Mouse (Mus musculus): ENCODE data around the gene Cfap99.
A peak's percentile ranks its signal among the peaks of the same experiment; 100 is the strongest.

The Cfap99 gene

GRCm38 (mm10) chr5:34288154-34288716 is at the start of gene Cfap99, which contains the start of gene Zfyve28:
Gene Cfap99, plus strand, starts transcription at chr5:34288600.
Gene Zfyve28, minus strand, starts transcription at chr5:34288449.
- peak; percentile 78 to 81 for DNase-seq

DNA sequence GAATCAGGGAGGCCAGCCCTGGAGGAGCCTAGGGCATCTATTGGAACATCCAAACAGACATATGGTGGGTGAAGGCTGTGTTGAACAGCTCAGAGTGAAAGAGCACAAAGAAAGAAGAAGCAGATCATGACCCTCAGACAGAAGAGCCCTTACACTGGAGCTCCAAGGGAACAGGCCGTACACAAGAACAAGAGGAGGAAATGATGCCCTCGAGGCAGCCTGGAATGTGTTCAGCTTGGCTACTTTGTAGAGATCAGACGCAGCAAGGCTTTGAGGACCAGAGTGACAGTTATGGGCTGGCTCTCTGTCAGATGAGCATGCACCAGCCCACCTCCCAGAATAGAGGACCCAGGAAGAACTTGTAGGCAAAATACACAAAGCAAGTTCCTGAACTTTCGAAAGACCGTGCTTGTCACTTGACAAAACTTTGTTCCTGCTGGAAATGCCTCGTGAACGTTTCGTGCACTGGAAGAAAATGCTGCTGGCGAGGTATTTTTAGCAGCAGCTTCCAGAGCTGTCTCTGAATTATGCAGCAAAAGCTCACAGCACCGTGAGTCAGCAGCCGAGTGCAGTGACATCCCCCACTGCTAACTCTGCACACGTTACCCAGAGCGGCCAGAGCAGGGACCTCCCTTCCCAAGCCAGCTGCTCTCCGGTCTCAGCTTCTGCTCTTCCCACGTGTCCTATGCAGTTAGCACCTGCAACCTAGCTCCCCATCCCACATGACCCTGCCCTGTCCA is 46.0 kb upstream of the Cfap99 start:
- peak; percentile 39 to 62 for DNase-seq

- no peak for DNase-seq
These were observed 45.3 kb upstream of the Cfap99 start for GRCm38 (mm10) chr5:34243062-34243461.

- DNase-seq: no peak
These were observed 42.0 kb upstream of the Cfap99 start for GRCm38 (mm10) chr5:34246443-34246842.

DNA sequence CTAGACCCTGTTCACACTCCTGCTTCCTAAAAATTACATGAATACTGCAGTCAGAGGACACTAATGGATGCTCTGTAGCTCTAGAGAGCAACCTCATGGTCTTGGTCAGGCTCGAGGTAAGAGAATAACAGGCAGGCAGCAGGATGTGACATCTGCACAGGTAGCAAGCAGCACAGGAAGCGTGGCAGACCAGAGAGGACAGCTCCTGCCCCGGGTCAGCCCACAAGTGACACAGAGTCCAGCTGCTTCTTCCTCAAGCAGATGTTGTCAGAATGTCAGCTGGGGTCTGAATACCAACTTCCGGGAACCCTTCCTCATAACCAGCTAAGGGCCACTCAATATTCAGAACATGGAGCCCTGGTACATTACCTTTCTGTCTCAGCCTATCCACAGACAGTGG is 39.3 kb upstream of the Cfap99 start:
- DNase-seq: no peak

DNA sequence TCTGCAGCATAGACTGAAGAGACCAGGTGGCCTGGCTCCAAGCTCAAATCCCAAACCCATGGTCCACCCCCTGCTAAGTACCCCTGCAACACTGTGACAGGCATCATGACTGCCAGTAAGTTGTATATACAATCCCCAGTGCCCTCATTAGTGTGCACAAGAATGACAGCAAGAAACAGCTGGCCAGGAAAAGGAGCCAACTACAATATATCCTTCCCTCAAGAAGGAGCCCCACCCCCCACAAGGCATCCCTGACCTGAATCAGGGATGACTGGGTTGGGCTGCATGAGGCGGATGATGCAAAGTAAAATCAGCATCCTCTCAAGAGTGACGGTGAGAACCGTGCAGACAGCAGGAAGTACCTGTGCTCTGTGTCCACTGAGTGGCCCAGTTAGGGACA is 38.3 kb upstream of the Cfap99 start:
- DNase-seq: no peak

DNA sequence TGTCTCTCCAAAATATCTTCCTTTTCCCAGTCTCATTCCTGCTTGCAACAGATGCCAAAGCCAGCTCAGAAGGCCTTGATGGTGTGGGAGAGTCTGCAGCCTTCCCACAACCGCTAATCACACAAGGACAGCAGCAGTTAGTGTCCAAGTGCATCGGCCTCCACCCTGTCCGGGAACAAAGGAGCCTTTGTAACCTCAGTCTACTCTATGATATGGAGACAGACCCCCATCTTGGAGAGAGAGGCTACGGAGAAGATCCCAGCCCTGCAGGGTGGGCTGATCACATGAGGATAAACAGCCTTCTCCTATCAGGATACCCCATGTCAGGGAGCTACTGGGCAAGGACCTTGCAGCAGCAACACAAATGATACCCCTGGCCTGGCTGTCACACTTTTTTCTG is 36.6 kb upstream of the Cfap99 start:
- no peak for DNase-seq

DNA sequence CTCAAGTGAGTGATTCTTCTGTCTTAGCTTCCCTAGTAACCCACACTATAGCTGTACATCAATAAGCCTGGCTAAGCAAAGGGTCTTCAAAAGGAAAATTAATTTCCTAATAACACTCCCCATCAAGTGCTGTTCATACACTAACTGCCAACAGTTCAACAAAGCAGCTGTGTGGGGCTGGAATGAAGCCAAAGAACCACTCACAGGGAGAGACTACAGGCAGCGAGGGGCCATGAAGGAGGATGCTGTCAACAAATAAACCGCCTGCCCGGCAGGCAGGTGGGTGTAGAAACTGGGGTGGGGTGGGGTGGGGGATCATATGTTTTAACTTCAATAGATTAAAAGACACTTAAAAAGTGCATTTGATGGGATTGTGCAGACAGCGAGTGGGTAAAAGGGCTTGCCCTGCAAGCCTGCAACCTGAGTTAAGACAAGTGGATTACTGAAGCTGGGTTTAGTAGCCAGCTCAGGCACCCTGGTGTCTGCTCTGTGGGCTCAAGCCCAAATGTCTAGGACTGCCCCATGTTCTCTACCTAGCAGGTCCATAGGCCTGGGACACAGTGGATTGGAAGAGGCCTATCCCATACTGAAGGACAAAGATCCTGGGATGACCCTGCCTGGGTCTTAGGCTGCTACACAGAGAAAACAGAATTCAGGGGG is 36.0 kb upstream of the Cfap99 start:
- peak; percentile 63 to 65 for DNase-seq

- peak; percentile 17 to 30 for DNase-seq
These were observed 35.4 kb upstream of the Cfap99 start for GRCm38 (mm10) chr5:34252967-34253519.

- no peak for DNase-seq
These were observed 34.1 kb upstream of the Cfap99 start for GRCm38 (mm10) chr5:34254309-34254708.

GRCm38 (mm10) chr5:34255189-34255588 is 33.2 kb upstream of the Cfap99 start:
- DNase-seq: no peak

DNA sequence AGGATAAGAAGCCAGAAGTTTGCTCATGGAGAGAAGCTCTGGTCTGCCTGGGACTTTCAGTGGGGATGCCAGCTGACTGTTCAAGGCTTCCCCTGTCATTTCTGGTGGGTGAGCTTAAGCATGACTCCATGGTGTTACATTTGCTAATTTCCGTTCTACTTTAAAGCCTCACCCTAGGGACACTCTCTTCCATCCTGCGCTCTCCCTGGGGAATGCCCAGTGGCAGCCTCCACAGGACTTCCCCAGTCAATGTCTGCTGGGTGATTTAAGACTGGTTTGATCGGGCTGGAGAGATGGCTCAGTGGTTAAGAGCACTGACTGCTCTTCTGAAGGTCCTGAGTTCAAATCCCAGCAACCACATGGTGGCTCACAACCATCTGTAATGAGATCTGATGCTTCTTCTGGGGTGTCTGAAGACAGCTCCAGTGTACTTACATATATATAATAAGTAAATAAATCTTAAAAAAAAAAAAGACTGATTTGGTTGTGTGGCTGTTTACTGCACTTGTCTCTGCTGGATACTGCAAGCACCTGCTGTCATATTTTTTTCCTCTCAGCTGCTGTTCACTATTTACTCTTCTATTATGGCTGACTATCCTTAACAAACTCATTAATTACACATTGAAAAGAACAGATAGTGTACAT is 29.1 kb upstream of the Cfap99 start:
- DNase-seq: no peak

GRCm38 (mm10) chr5:34266065-34266464 is 22.3 kb upstream of the Cfap99 start:
- no peak for DNase-seq

GRCm38 (mm10) chr5:34269197-34269920 is 19.0 kb upstream of the Cfap99 start:
- no peak for DNase-seq

DNA sequence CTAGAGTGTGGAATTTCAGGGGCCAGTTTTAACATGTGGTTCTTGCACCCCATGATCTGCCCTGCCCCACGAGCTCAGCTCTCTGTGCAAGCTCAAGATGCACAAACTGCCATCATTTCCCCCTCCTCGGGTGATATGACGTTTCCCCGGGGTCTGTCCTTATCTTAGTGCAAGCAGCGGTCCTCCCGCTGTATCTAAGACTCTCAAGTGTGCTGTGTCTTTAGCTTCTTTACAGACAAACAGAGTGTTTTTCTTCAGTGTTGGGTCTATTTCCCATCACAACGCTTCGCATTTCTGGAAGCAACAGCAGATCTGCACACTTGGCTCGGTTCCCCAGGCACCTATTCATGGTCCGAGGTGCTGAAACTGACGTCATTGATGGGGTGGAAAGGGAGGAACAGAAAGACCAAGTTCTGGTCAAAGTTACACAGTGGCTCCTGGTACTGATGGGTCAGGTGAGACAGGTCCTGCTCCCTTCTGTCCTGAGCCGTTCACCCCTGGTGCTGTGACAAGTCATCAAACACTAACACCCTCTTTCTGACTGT is 18.4 kb upstream of the Cfap99 start:
- DNase-seq: no peak

DNA sequence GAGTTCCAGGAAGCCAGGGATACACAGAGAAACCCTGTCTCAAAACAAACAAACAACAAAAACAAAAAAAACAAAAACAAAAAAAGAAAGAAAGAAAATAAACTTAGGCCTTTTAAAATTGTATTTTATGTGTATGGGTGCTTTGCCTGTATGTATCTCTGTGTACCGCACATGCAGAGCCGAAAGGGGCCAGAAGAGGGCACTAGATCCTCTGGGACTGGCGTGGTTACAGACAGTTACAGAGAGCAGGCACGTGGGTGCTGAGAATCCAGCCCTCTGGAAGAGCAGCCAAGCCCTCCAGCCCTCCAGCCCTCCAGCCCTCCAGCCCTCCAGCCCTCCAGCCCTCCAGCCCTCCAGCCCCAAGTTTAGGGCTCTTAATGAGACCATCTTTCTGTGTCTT is 16.7 kb upstream of the Cfap99 start:
- peak; percentile 57 to 61 for DNase-seq

DNA sequence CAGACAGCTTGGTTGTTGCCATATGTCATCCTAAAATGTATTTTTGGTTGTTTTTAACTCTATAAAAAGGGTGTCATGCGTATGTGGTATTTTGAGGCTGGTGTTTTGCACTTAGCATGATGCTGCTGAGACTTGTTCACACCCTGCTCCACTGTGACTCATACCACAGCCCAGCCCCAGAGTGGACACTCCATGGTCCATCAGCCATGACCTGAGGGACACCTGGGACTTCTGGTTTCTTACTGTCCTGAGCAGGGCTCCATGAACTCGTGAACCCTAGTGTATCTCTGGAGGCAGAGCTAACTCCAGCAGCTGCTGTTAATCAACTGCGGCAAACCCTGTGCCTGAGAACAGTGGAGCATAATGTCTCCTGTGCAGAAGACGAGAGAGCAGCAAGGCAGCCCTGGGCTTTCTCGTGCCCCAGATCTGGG is 15.1 kb upstream of the Cfap99 start:
- DNase-seq: no peak

DNA sequence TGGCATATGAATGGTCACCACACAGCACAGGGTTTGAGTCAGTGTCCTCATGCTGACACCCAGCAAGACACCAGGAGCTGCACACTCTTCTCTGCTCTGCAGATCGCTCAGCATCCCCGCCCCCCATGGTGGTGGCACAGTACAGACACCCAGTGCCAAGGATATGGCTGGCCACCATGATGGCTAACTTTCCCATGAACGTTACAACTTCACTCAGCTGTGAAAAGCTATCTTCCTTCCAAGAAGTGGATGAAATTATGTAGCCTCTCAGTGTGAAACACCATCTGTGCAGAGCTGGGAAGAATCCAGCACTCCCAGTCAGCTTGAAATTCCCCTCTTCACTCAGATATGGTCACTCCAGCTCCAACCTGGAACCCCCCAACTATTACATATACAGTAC is 14.1 kb upstream of the Cfap99 start:
- DNase-seq: no peak

- DNase-seq: no peak
These were observed 13.6 kb upstream of the Cfap99 start for GRCm38 (mm10) chr5:34274676-34275293.

- DNase-seq: no peak
These were observed 12.2 kb upstream of the Cfap99 start for GRCm38 (mm10) chr5:34276191-34276590.

DNA sequence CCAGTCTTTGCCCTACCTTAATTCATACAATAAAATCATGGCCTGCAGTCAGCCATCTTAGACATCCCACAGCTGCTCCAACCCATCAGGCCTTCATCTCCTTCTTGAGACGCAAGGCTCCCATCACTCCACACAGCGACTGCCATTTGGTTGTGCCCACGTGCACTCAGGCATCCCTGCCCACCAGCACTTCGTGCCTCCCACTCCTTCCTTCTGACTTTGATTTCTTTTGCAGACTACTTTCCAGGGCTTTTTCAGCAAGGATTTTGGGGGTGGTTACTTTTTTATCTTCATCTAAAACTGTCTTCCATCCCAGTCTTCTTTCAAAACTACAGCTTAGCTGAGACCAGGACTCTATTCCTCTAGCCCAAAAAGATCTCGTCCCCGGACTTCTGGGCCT is 11.7 kb upstream of the Cfap99 start:
- DNase-seq: no peak

GRCm38 (mm10) chr5:34278058-34278457 is 10.3 kb upstream of the Cfap99 start:
- no peak for DNase-seq

Measured in kidney, postnatal 4 days (tissue).